Mouse (Mus musculus): ENCODE measurements around the gene Plppr3. TPM values are rescaled to one million over a fixed set of nuclear protein-coding genes. Genes with fewer than 3 reads are reported as not detected.

Plppr3 gene
- polyA plus RNA-seq, 1 experiment from 2014 or later, result 157 TPM

GRCm38 (mm10) chr10:79883297-79884084, 9.1 kb upstream of the Plppr3 start:
- Histone ChIP-seq H3K4me2 (peak overlapping the region; percentile 15; the same call in 1 of the 2 replicates), H3K9me3 (no peaks in the 10 kb centered on the region), H3K36me3 (no peaks in the 10 kb centered on the region), H3K4me1 (replicated peaks) (peaks cover 30% of the 10 kb centered on the region), H3K9ac (replicated peaks) (0 out of 2 replicates have a peak overlapping the region, but pooled peaks have one; percentile 34), H3K27ac (no peak overlapping the region), H3K27me3 (peaks cover 39% of the 10 kb centered on the region), H3K4me3 (replicated peaks) (0 out of 2 replicates have a peak overlapping the region, but pooled peaks have one; percentile 9)
- ATAC-seq (ENCODE audit: insufficient number of reproducible peaks, insufficient read depth, low FRiP score, low TSS enrichment, low read depth), result no peak
- WGBS, result 15% methylated on average over 22 of the region's 22 CpGs

- no peak for ATAC-seq (ENCODE audit: insufficient number of reproducible peaks, insufficient read depth, low FRiP score, low TSS enrichment, low read depth)
- no peak overlapping the region; the same call in 1 of the 2 replicates for H3K9ac ChIP-seq (replicated peaks)
- peak overlapping the region; percentile 54 for H3K4me2 ChIP-seq
- no peak overlapping the region for H3K27ac ChIP-seq
- peaks cover 30% of the 10 kb centered on the region for H3K4me1 ChIP-seq (replicated peaks)
- peaks cover 39% of the 10 kb centered on the region for H3K27me3 ChIP-seq
- 7% methylated on average over 22 of the region's 22 CpGs for WGBS
- no peaks in the 10 kb centered on the region for H3K9me3 ChIP-seq
- H3K36me3 ChIP-seq, result no peaks in the 10 kb centered on the region
- peak overlapping the region; percentile 21 for H3K4me3 ChIP-seq (replicated peaks)
These were observed 7.5 kb upstream of the Plppr3 start for GRCm38 (mm10) chr10:79881981-79882380.

- peaks cover 39% of the 10 kb centered on the region for H3K27me3 ChIP-seq
- H3K4me2 ChIP-seq, result 0 out of 2 replicates have a peak overlapping the region, but pooled peaks have one; percentile 4
- peaks cover 30% of the 10 kb centered on the region for H3K4me1 ChIP-seq (replicated peaks)
These were observed 6.3 kb upstream of the Plppr3 start for GRCm38 (mm10) chr10:79880721-79881120.

GRCm38 (mm10) chr10:79879527-79879926, 5.1 kb upstream of the Plppr3 start:
- no peaks in the 10 kb centered on the region for H3K9me3 ChIP-seq
- no peak overlapping the region for H3K4me3 ChIP-seq (replicated peaks)
- 36% methylated on average over 3 of the region's 3 CpGs for WGBS
- ATAC-seq (ENCODE audit: insufficient number of reproducible peaks, insufficient read depth, low FRiP score, low TSS enrichment, low read depth), result no peak
- H3K27ac ChIP-seq, result no peak overlapping the region
- peaks cover 40% of the 10 kb centered on the region for H3K4me1 ChIP-seq (replicated peaks)
- H3K36me3 ChIP-seq, result no peaks in the 10 kb centered on the region
- H3K9ac ChIP-seq (replicated peaks), result no peak overlapping the region
- H3K4me2 ChIP-seq, result no peak overlapping the region
- peaks cover 39% of the 10 kb centered on the region for H3K27me3 ChIP-seq

More at GRCm38 (mm10) chr10:79880721-79881120, 6.3 kb upstream of the Plppr3 start:
- Histone ChIP-seq H3K4me3 (replicated peaks) (no peak overlapping the region), H3K9ac (replicated peaks) (no peak overlapping the region), H3K36me3 (no peaks in the 10 kb centered on the region), H3K27ac (no peak overlapping the region), H3K9me3 (no peaks in the 10 kb centered on the region)
- WGBS, result 15% methylated on average over 9 of the region's 9 CpGs
- no peak for ATAC-seq (ENCODE audit: insufficient number of reproducible peaks, insufficient read depth, low FRiP score, low TSS enrichment, low read depth)

DNA sequence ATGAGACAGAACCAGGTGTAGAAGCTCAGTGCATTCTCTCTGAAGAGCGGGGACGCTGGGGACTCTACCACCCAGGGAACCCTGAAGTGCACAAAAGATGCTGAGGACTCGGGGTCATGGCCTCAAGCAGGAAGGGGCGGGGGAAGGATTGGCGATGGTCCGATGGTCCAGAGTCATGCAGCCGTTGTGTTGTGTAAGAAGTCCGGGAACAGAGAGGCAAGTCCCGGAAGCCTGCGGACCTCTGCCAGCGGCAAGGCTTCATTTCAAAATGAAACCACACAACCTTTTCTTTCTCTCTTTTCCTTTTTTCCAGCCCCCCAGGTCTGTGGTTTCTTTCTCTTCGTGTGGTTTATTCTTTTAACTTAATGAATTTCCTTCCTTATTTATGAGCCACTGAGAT, 3.3 kb upstream of the Plppr3 start:
- WGBS, result 59% methylated on average over 12 of the region's 12 CpGs
- H3K36me3 ChIP-seq, result no peaks in the 10 kb centered on the region
- no peak overlapping the region for H3K4me2 ChIP-seq
- no peak overlapping the region for H3K9ac ChIP-seq (replicated peaks)
- peaks cover 40% of the 10 kb centered on the region for H3K4me1 ChIP-seq (replicated peaks)
- no peak for ATAC-seq (ENCODE audit: insufficient number of reproducible peaks, insufficient read depth, low FRiP score, low TSS enrichment, low read depth)
- peaks cover 24% of the 10 kb centered on the region for H3K27me3 ChIP-seq
- no peak overlapping the region for H3K4me3 ChIP-seq (replicated peaks)
- no peak overlapping the region for H3K27ac ChIP-seq
- no peaks in the 10 kb centered on the region for H3K9me3 ChIP-seq

- H3K9ac ChIP-seq (replicated peaks), result no peak overlapping the region
- H3K36me3 ChIP-seq, result no peaks in the 10 kb centered on the region; the same call in 1 of the 2 replicates
- no peak for ATAC-seq (ENCODE audit: insufficient number of reproducible peaks, insufficient read depth, low FRiP score, low TSS enrichment, low read depth)
- no peaks in the 10 kb centered on the region for H3K9me3 ChIP-seq
- H3K4me3 ChIP-seq (replicated peaks), result no peak overlapping the region
- H3K4me2 ChIP-seq, result no peak overlapping the region
- peaks cover 18% of the 10 kb centered on the region for H3K27me3 ChIP-seq
- H3K4me1 ChIP-seq (replicated peaks), result peaks cover 40% of the 10 kb centered on the region
- 47% methylated on average over 1 of the region's 1 CpGs for WGBS
- no peak overlapping the region for H3K27ac ChIP-seq
These were observed 2.7 kb upstream of the Plppr3 start for GRCm38 (mm10) chr10:79877174-79877573.

DNA sequence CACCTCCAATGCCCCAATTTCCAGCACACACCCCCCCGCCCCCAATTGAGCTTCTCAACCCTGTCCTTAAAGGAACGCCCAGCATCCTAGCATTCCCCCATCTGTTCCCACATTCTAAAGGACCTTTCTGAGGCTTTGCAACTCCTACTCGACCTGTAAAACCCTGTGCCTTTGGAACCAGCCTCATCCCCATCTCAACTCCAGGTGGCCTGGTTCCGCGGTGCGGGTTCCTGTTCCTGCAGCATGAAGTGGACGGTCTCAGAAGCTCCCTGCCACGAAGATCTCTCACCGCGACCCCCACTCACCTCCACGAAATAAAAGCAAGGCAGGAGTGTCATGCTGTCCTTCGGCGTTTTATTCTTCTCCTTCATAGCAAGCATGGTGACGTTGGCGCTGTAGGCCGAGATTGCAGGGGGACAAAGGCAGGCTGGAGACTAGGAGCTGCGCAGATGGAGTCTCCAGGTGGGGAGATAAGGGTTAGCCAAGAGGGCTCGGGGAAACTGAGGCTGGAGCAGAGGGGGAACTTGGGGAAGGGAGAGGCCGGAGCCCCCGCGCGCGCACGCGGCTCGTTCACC, 632 bp downstream of the Plppr3 start:
- no peak for ATAC-seq (ENCODE audit: insufficient number of reproducible peaks, insufficient read depth, low FRiP score, low TSS enrichment, low read depth)
- H3K36me3 ChIP-seq, result peaks cover 30% of the 10 kb centered on the region
- H3K4me2 ChIP-seq, result peak overlapping the region; percentile 67
- peak overlapping the region; percentile 94 for H3K9ac ChIP-seq (replicated peaks)
- no peaks in the 10 kb centered on the region for H3K9me3 ChIP-seq
- no peaks in the 10 kb centered on the region for H3K27me3 ChIP-seq
- H3K4me3 ChIP-seq (replicated peaks), result peak overlapping the region; percentile 74
- H3K4me1 ChIP-seq (replicated peaks), result peaks cover 25% of the 10 kb centered on the region
- 2% methylated on average over 26 of the region's 26 CpGs for WGBS
- H3K27ac ChIP-seq, result peak overlapping the region; percentile 90

DNA sequence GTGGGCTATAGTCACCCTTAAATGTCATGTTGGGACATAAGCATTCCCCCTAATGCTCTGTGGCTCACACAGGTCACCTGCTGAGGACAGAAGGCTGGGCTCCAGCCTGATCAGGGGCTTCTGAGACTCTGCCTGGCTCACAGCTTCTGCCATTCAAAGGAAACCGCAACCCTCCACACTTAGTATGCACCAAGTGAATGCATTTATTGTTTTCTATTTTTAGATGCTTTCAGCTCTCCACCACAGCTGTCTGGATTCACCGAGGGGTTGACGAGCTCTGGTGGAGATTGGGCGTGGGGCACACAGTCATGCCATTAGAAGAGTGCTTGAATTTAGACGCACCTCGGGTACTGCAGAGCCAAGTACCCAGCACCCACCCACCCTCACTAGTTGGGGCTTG, 1.1 kb downstream of the Plppr3 start:
- Histone ChIP-seq H3K27ac (peak overlapping the region; percentile 90; the same call in 1 of the 2 replicates), H3K4me3 (replicated peaks) (peak overlapping the region; percentile 74), H3K9me3 (no peaks in the 10 kb centered on the region), H3K4me2 (peak overlapping the region; percentile 67), H3K27me3 (no peaks in the 10 kb centered on the region), H3K9ac (replicated peaks) (peak overlapping the region; percentile 94), H3K4me1 (replicated peaks) (peaks cover 25% of the 10 kb centered on the region), H3K36me3 (peaks cover 33% of the 10 kb centered on the region)
- WGBS, result 11% methylated on average over 6 of the region's 6 CpGs
- no peak for ATAC-seq (ENCODE audit: insufficient number of reproducible peaks, insufficient read depth, low FRiP score, low TSS enrichment, low read depth)

GRCm38 (mm10) chr10:79872862-79873261, 1.6 kb downstream of the Plppr3 start:
- H3K4me1 ChIP-seq (replicated peaks), result peaks cover 25% of the 10 kb centered on the region
- peak overlapping the region; percentile 74 for H3K4me3 ChIP-seq (replicated peaks)
- no peak for ATAC-seq (ENCODE audit: insufficient number of reproducible peaks, insufficient read depth, low FRiP score, low TSS enrichment, low read depth)
- H3K9ac ChIP-seq (replicated peaks), result peak overlapping the region; percentile 94
- peaks cover 35% of the 10 kb centered on the region for H3K36me3 ChIP-seq
- peak overlapping the region; percentile 67 for H3K4me2 ChIP-seq
- no peaks in the 10 kb centered on the region for H3K9me3 ChIP-seq
- 44% methylated on average over 3 of the region's 3 CpGs for WGBS
- no peaks in the 10 kb centered on the region for H3K27me3 ChIP-seq
- H3K27ac ChIP-seq, result no peak overlapping the region

- Histone ChIP-seq H3K9ac (replicated peaks) (no peak overlapping the region), H3K4me1 (replicated peaks) (peaks cover 32% of the 10 kb centered on the region), H3K27ac (no peak overlapping the region), H3K4me3 (replicated peaks) (no peak overlapping the region), H3K36me3 (peaks cover 43% of the 10 kb centered on the region), H3K9me3 (no peaks in the 10 kb centered on the region), H3K4me2 (peak overlapping the region; percentile 8; the same call in 1 of the 2 replicates), H3K27me3 (no peaks in the 10 kb centered on the region)
- WGBS, result 93% methylated on average over 8 of the region's 8 CpGs
- no peak for ATAC-seq (ENCODE audit: insufficient number of reproducible peaks, insufficient read depth, low FRiP score, low TSS enrichment, low read depth)
These were observed 2.6 kb downstream of the Plppr3 start for GRCm38 (mm10) chr10:79871845-79872244.

- H3K4me1 ChIP-seq (replicated peaks), result peaks cover 23% of the 10 kb centered on the region
- H3K4me2 ChIP-seq, result no peak overlapping the region
- H3K36me3 ChIP-seq, result peaks cover 90% of the 10 kb centered on the region
- no peak overlapping the region for H3K27ac ChIP-seq
- no peak overlapping the region for H3K4me3 ChIP-seq (replicated peaks)
- no peak for ATAC-seq (ENCODE audit: insufficient number of reproducible peaks, insufficient read depth, low FRiP score, low TSS enrichment, low read depth)
- no peak overlapping the region for H3K9ac ChIP-seq (replicated peaks)
- WGBS, result 65% methylated on average over 11 of the region's 11 CpGs
- no peaks in the 10 kb centered on the region for H3K27me3 ChIP-seq
- no peaks in the 10 kb centered on the region for H3K9me3 ChIP-seq
These were observed 7.8 kb downstream of the Plppr3 start for GRCm38 (mm10) chr10:79866601-79867000.

All from limb, embryonic 12.5 days (tissue).